Mouse (Mus musculus) liver, embryonic 11.5 days (tissue): ENCODE results near the gene Ubqlnl. TPM values are rescaled to one million over a fixed set of nuclear protein-coding genes. Genes with fewer than 3 reads are reported as not detected.
A peak's percentile ranks its signal among the peaks of the same experiment; 100 is the strongest.

Experiments used
- ATAC-seq: fragments of 200-750 bp; cut with Nextera tagmentation; replicated peaks from 2 replicates; pipeline ENCODE4 v1.8.0; 2017; ENCODE audit warnings: moderate number of reproducible peaks, mild to moderate bottlenecking, moderate TSS enrichment, moderate library complexity; ENCODE audit not compliant: low FRiP score
- DNase-seq: peaks from one replicate; pipeline ENCODE4 v3.0.0-alpha.2; 2017; ENCODE audit warnings: low spot score
- H3K27ac ChIP-seq: fragments of 300-500 bp; sonication (generic); 2 replicates; pipeline ENCODE4 v1.5.1; 2014; ENCODE audit warnings: mild to moderate bottlenecking, low read depth, low read length, control low read depth
- H3K27me3 ChIP-seq: fragments of 300-500 bp; sonication (generic); replicated peaks from 2 replicates; pipeline ENCODE4 v1.6.1; 2014; ENCODE audit warnings: low read length, mixed read lengths; ENCODE audit not compliant: control insufficient read depth, insufficient read depth
- H3K36me3 ChIP-seq: fragments of 300-500 bp; sonication (generic); 2 replicates; pipeline ENCODE4 v1.6.1; 2014; ENCODE audit warnings: mild to moderate bottlenecking, low read length, moderate library complexity, mixed read lengths; ENCODE audit not compliant: control insufficient read depth, insufficient read depth
- H3K4me1 ChIP-seq: fragments of 300-500 bp; sonication (generic); replicated peaks from 2 replicates; pipeline ENCODE4 v1.6.1; 2014; ENCODE audit warnings: low read length, mixed read lengths; ENCODE audit not compliant: control insufficient read depth, insufficient read depth
- H3K4me2 ChIP-seq: fragments of 300-500 bp; sonication (generic); 2 replicates; pipeline ENCODE4 v1.6.1; 2014; ENCODE audit warnings: mild to moderate bottlenecking, control low read depth, moderate library complexity
- H3K4me3 ChIP-seq: fragments of 300-500 bp; sonication (generic); 2 replicates; pipeline ENCODE4 v1.5.1; 2014; ENCODE audit warnings: low read depth, low read length, control low read depth
- H3K9ac ChIP-seq: fragments of 300-500 bp; sonication (generic); 2 replicates; pipeline ENCODE4 v1.6.1; 2014; ENCODE audit warnings: low read depth, low read length, control low read depth
- H3K9me3 ChIP-seq: fragments of 300-500 bp; sonication (generic); 2 replicates; pipeline ENCODE4 v1.6.1; 2016; ENCODE audit warnings: low read length, inconsistent platforms, mixed read lengths; ENCODE audit not compliant: control insufficient read depth
- WGBS: fragments of 180-500 bp; shearing (Covaris S2); extraction: QIAGEN DNeasy Blood & Tissue Kit; methylation state at CpG from one replicate; pipeline ENCODE4 v1.1.7; 2014; 5-methylcytosine and 5-hydroxymethylcytosine counted together
- polyA plus RNA-seq: library from polyadenylated mRNA; unstranded; fragments of >200 nt; fragmentation: Nextera tagmentation; extraction: Ambion mirVana; gene quantifications from 2 replicates; pipeline ENCODE4 v1.2.1, GENCODE M21; 2014

Gene Ubqlnl
- not detected in 2 replicates for polyA plus RNA-seq

GRCm38 (mm10) chr7:104150456-104150855, at the start of gene Ubqlnl:
Gene Ubqlnl (minus strand): TSS chr7:104150556.
- Histone ChIP-seq H3K4me3 (no peak within 1 kb of the TSS), H3K36me3 (no peaks in the 10 kb centered on the region), H3K9me3 (no peaks in the 10 kb centered on the region), H3K4me1 (no peaks in the 10 kb centered on the region), H3K27me3 (no peaks in the 10 kb centered on the region), H3K27ac (no peak within 1 kb of the TSS), H3K9ac (no peak within 1 kb of the TSS), H3K4me2 (no peak within 1 kb of the TSS)
- ATAC-seq (no peak), DNase-seq (no peak)
- WGBS, result 90% methylated on average over 2 of the region's 2 CpGs

GRCm38 (mm10) chr7:104199822-104200221, 49.5 kb upstream of the Ubqlnl start:
- H3K4me2 ChIP-seq, result no peak overlapping the region
- H3K9ac ChIP-seq, result no peak overlapping the region
- no peak overlapping the region for H3K27ac ChIP-seq
- 7% methylated on average over 5 of the region's 5 CpGs for WGBS
- no peaks in the 10 kb centered on the region for H3K36me3 ChIP-seq
- DNase-seq (peak; percentile 47), ATAC-seq (peak; percentile 81)
- no peaks in the 10 kb centered on the region for H3K4me1 ChIP-seq
- H3K4me3 ChIP-seq, result no peak overlapping the region
- no peaks in the 10 kb centered on the region for H3K27me3 ChIP-seq
- H3K9me3 ChIP-seq, result no peaks in the 10 kb centered on the region

- DNase-seq (no peak), ATAC-seq (no peak)
- H3K4me3 ChIP-seq, result no peak within 1 kb of the TSS
- 79% methylated on average over 6 of the region's 6 CpGs for WGBS
- H3K9me3 ChIP-seq, result no peaks in the 10 kb centered on the region
- H3K27me3 ChIP-seq, result no peaks in the 10 kb centered on the region
- H3K27ac ChIP-seq, result no peak within 1 kb of the TSS
- no peak within 1 kb of the TSS for H3K4me2 ChIP-seq
- H3K9ac ChIP-seq, result no peak within 1 kb of the TSS
- no peaks in the 10 kb centered on the region for H3K36me3 ChIP-seq
- no peaks in the 10 kb centered on the region for H3K4me1 ChIP-seq
These were observed 45.5 kb upstream of the Ubqlnl start, which contains the start of gene Olfr649 for GRCm38 (mm10) chr7:104195885-104196284. Gene Olfr649 (minus strand): TSS chr7:104195985.

GRCm38 (mm10) chr7:104191275-104191674, 40.9 kb upstream of the Ubqlnl start:
- no peak for ATAC-seq
- H3K4me2 ChIP-seq, result no peak overlapping the region
- H3K27me3 ChIP-seq, result no peaks in the 10 kb centered on the region
- no peaks in the 10 kb centered on the region for H3K36me3 ChIP-seq
- no peak overlapping the region for H3K4me3 ChIP-seq
- no peak for DNase-seq
- H3K9me3 ChIP-seq, result no peaks in the 10 kb centered on the region
- H3K4me1 ChIP-seq, result no peaks in the 10 kb centered on the region
- WGBS, result 54% methylated on average over 9 of the region's 9 CpGs
- H3K9ac ChIP-seq, result no peak overlapping the region
- no peak overlapping the region for H3K27ac ChIP-seq

GRCm38 (mm10) chr7:104183292-104183691, 32.9 kb upstream of the Ubqlnl start, which contains the start of gene Olfr648:
Gene Olfr648 (minus strand): TSS chr7:104183392.
- Histone ChIP-seq H3K27ac (no peak within 1 kb of the TSS), H3K27me3 (no peaks in the 10 kb centered on the region), H3K4me1 (no peaks in the 10 kb centered on the region), H3K9me3 (no peaks in the 10 kb centered on the region), H3K36me3 (no peaks in the 10 kb centered on the region), H3K9ac (no peak within 1 kb of the TSS), H3K4me3 (no peak within 1 kb of the TSS), H3K4me2 (no peak within 1 kb of the TSS)
- WGBS, result 88% methylated on average over 2 of the region's 2 CpGs
- DNase-seq (no peak), ATAC-seq (no peak)

GRCm38 (mm10) chr7:104179074-104179473, 28.7 kb upstream of the Ubqlnl start:
- Histone ChIP-seq H3K4me3 (no peak overlapping the region), H3K4me2 (no peak overlapping the region), H3K27me3 (no peaks in the 10 kb centered on the region), H3K27ac (no peak overlapping the region), H3K9me3 (no peaks in the 10 kb centered on the region), H3K36me3 (no peaks in the 10 kb centered on the region), H3K9ac (no peak overlapping the region), H3K4me1 (no peaks in the 10 kb centered on the region)
- WGBS, result 88% methylated on average over 1 of the region's 1 CpGs
- DNase-seq (no peak), ATAC-seq (no peak)

- no peaks in the 10 kb centered on the region for H3K9me3 ChIP-seq
- no peak overlapping the region for H3K4me3 ChIP-seq
- 74% methylated on average over 5 of the region's 5 CpGs for WGBS
- ATAC-seq (no peak), DNase-seq (no peak)
- no peaks in the 10 kb centered on the region for H3K27me3 ChIP-seq
- no peaks in the 10 kb centered on the region for H3K36me3 ChIP-seq
- no peak overlapping the region for H3K4me2 ChIP-seq
- no peaks in the 10 kb centered on the region for H3K4me1 ChIP-seq
- H3K27ac ChIP-seq, result no peak overlapping the region
- no peak overlapping the region for H3K9ac ChIP-seq
These were observed 28.2 kb upstream of the Ubqlnl start for GRCm38 (mm10) chr7:104178422-104179054.

- Histone ChIP-seq H3K4me1 (no peaks in the 10 kb centered on the region), H3K9me3 (no peaks in the 10 kb centered on the region), H3K4me3 (no peak overlapping the region), H3K27me3 (no peaks in the 10 kb centered on the region), H3K9ac (no peak overlapping the region), H3K4me2 (no peak overlapping the region), H3K36me3 (no peaks in the 10 kb centered on the region), H3K27ac (no peak overlapping the region)
- DNase-seq, result no peak
- ATAC-seq, result no peak
- WGBS, result 75% methylated on average over 1 of the region's 1 CpGs
These were observed 24.7 kb upstream of the Ubqlnl start for GRCm38 (mm10) chr7:104175085-104175484.

- Histone ChIP-seq H3K27ac (no peak overlapping the region), H3K4me3 (no peak overlapping the region), H3K27me3 (no peaks in the 10 kb centered on the region), H3K4me2 (no peak overlapping the region), H3K4me1 (no peaks in the 10 kb centered on the region), H3K9ac (no peak overlapping the region), H3K9me3 (no peaks in the 10 kb centered on the region), H3K36me3 (no peaks in the 10 kb centered on the region)
- DNase-seq (no peak), ATAC-seq (no peak)
- 53% methylated on average over 6 of the region's 6 CpGs for WGBS
These were observed 19.4 kb upstream of the Ubqlnl start for GRCm38 (mm10) chr7:104169634-104170204.
